Mouse (Mus musculus) E14TG2a.4 (cell line): ENCODE measurements at regions not wholly inside any gene's neighbourhood (a gene's known extent, or its start where the extent isn't known, plus 50 kb on each side); places are given as distances from the start of the nearest gene placed in this dataset.

Experiments used
- CTCF ChIP-seq: conservative IDR thresholded peaks from 2 replicates; pipeline ENCODE4 v1.5.1; 2014; ENCODE audit warnings: low read length
- NANOG ChIP-seq: IDR thresholded peaks from 2 replicates; pipeline ENCODE4 v1.6.1; 2014; ENCODE audit warnings: borderline replicate concordance, low read length, mixed read lengths

DNA sequence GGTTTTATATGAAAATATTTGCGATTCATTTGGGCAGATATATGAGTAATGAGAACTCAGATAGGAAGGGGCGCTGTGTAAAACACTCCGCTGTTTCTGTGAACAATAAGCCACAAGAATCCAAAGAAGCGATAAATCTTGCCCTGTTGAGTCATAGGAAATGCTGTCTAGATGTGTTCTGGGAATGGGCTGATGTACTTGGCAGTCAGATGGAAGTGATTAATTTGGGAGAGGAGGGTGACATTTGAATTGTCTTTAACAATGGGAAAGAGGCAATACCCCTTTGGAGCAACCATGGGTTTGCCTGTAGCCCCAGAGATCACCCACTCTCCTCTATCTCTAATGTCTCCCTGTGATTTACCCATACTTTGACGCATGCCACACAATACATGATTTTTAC lies 160.4 kb downstream of the Dusp6 start:
- TF ChIP-seq CTCF (no peak), NANOG (no peak)
